Mouse (Mus musculus) stomach, postnatal 0 days (tissue): ENCODE measurements around the gene Psmb5. TPM values are rescaled to one million over a fixed set of nuclear protein-coding genes. Genes with fewer than 3 reads are reported as not detected.

ENCODE experiments used
- ATAC-seq: fragments of 200-750 bp; cut with Nextera tagmentation; 2 replicates; pipeline ENCODE4 v1.8.0; 2017; ENCODE audit not compliant: low FRiP score, low TSS enrichment
- DNase-seq: peaks from one replicate; pipeline ENCODE4 v3.0.0-alpha.2; 2016; ENCODE audit warnings: low spot score
- H3K27ac ChIP-seq: fragments of 300-500 bp; sonication (generic); replicated peaks from 2 replicates; pipeline ENCODE4 v1.5.1; 2014; ENCODE audit warnings: mild to moderate bottlenecking, control low read depth
- H3K27me3 ChIP-seq: fragments of 300-500 bp; sonication (generic); 2 replicates; pipeline ENCODE4 v1.6.1; 2014; ENCODE audit warnings: low read length; ENCODE audit not compliant: control insufficient read depth, insufficient read depth
- H3K36me3 ChIP-seq: fragments of 300-500 bp; sonication (generic); 2 replicates; pipeline ENCODE4 v1.6.1; 2014; ENCODE audit warnings: low read length, mixed read lengths; ENCODE audit not compliant: control insufficient read depth, insufficient read depth
- H3K4me1 ChIP-seq: fragments of 300-500 bp; sonication (generic); replicated peaks from 2 replicates; pipeline ENCODE4 v1.6.1; 2014; ENCODE audit warnings: antibody characterized with exemption; ENCODE audit not compliant: control insufficient read depth, insufficient read depth
- H3K4me2 ChIP-seq: fragments of 300-500 bp; sonication (generic); replicated peaks from 2 replicates; pipeline ENCODE4 v1.6.1; 2014; ENCODE audit warnings: low read depth, mild to moderate bottlenecking, control low read depth, moderate library complexity
- H3K4me3 ChIP-seq: fragments of 300-500 bp; sonication (generic); 2 replicates; pipeline ENCODE4 v1.5.1; 2014; ENCODE audit warnings: low read depth, low read length, control low read depth
- H3K9ac ChIP-seq: fragments of 300-500 bp; sonication (generic); 2 replicates; pipeline ENCODE4 v1.6.1; 2014; ENCODE audit warnings: mild to moderate bottlenecking, low read length, control low read depth, mixed read lengths
- H3K9me3 ChIP-seq: fragments of 300-500 bp; sonication (generic); 2 replicates; pipeline ENCODE4 v1.6.1; 2016; ENCODE audit warnings: low read length; ENCODE audit not compliant: control insufficient read depth
- CTCF ChIP-seq: IDR thresholded peaks from 2 replicates; pipeline ENCODE4 v1.5.1; 2016; ENCODE audit warnings: antibody characterized with exemption, low read depth, mild to moderate bottlenecking, moderate library complexity
- EP300 ChIP-seq: optimal IDR thresholded peaks from 2 replicates; pipeline ENCODE3; 2016; ENCODE audit warnings: antibody characterized with exemption
- WGBS: fragments of 180-500 bp; shearing (Covaris S2); extraction: QIAGEN DNeasy Blood & Tissue Kit; methylation state at CpG from one replicate; pipeline ENCODE4 v1.1.7; 2014; 5-methylcytosine and 5-hydroxymethylcytosine counted together
- polyA plus RNA-seq: library from polyadenylated mRNA; unstranded; fragments of >200 nt; fragmentation: Nextera tagmentation; extraction: Ambion mirVana; gene quantifications from 2 replicates; pipeline ENCODE4 v1.2.1, GENCODE M21; 2015

Psmb5 gene
- polyA plus RNA-seq, 1 experiment from 2014 or later: 291 TPM

- Histone ChIP-seq H3K9ac (peak overlapping the region; percentile 85), H3K36me3 (no peaks in the 10 kb centered on the region), H3K4me2 (peak overlapping the region; percentile 52), H3K27ac (peak overlapping the region; percentile 98), H3K4me3 (peak overlapping the region; percentile 73), H3K9me3 (no peaks in the 10 kb centered on the region), H3K4me1 (no peaks in the 10 kb centered on the region), H3K27me3 (no peaks in the 10 kb centered on the region)
- peak; percentile 34; the same call in 1 of the 2 replicates for TF ChIP-seq CTCF
- TF ChIP-seq EP300: no peak
- WGBS: under 1% methylated on average over 46 of the region's 46 CpGs
- ATAC-seq (peak; percentile 100), DNase-seq (peak; percentile 97)
Measured at GRCm38 (mm10) chr14:54603038-54603654, 14.7 kb downstream of the Psmb5 start.

GRCm38 (mm10) chr14:54602613-54603012 is 15.2 kb downstream of the Psmb5 start:
- Histone ChIP-seq H3K4me2 (peak overlapping the region; percentile 52), H3K4me1 (no peaks in the 10 kb centered on the region), H3K4me3 (peak overlapping the region; percentile 73), H3K27me3 (no peaks in the 10 kb centered on the region), H3K9ac (no peak overlapping the region), H3K9me3 (no peaks in the 10 kb centered on the region), H3K36me3 (no peaks in the 10 kb centered on the region), H3K27ac (peak overlapping the region; percentile 98)
- DNase-seq: no peak
- WGBS: 46% methylated on average over 4 of the region's 4 CpGs
- no peak for ATAC-seq
- TF ChIP-seq EP300: no peak
- TF ChIP-seq CTCF: no peak

GRCm38 (mm10) chr14:54601601-54602000 is 16.2 kb downstream of the Psmb5 start:
- WGBS: 41% methylated on average over 2 of the region's 2 CpGs
- no peak for DNase-seq
- H3K4me1 ChIP-seq: no peaks in the 10 kb centered on the region
- no peaks in the 10 kb centered on the region for H3K27me3 ChIP-seq
- TF ChIP-seq EP300: no peak
- no peak for TF ChIP-seq CTCF
- no peak overlapping the region for H3K4me2 ChIP-seq
- no peak for ATAC-seq
- no peak overlapping the region for H3K9ac ChIP-seq
- no peak overlapping the region for H3K4me3 ChIP-seq
- no peaks in the 10 kb centered on the region for H3K9me3 ChIP-seq
- no peaks in the 10 kb centered on the region for H3K36me3 ChIP-seq
- no peak overlapping the region for H3K27ac ChIP-seq

- no peaks in the 10 kb centered on the region for H3K9me3 ChIP-seq
- H3K4me3 ChIP-seq: no peak overlapping the region
Measured at GRCm38 (mm10) chr14:54597084-54597483, 20.7 kb downstream of the Psmb5 start.

GRCm38 (mm10) chr14:54594631-54595414 is 23.0 kb downstream of the Psmb5 start:
- 73% methylated on average over 27 of the region's 28 CpGs for WGBS
- 0 out of 2 replicates have a peak, but pooled peaks cover 8% of the 10 kb centered on the region for H3K36me3 ChIP-seq
- H3K4me1 ChIP-seq: no peaks in the 10 kb centered on the region
- no peak overlapping the region for H3K4me3 ChIP-seq
- ATAC-seq (no peak), DNase-seq (no peak)
- H3K27me3 ChIP-seq: no peaks in the 10 kb centered on the region
- TF ChIP-seq CTCF: no peak
- no peak for TF ChIP-seq EP300
- no peak overlapping the region for H3K4me2 ChIP-seq
- H3K9me3 ChIP-seq: no peaks in the 10 kb centered on the region
- no peak overlapping the region for H3K27ac ChIP-seq
- no peak overlapping the region for H3K9ac ChIP-seq

More at GRCm38 (mm10) chr14:54597084-54597483, 20.7 kb downstream of the Psmb5 start:
- TF ChIP-seq CTCF (peak; percentile 65), EP300 (no peak)
- H3K27ac ChIP-seq: no peak overlapping the region
- no peaks in the 10 kb centered on the region for H3K4me1 ChIP-seq
- no peak overlapping the region for H3K4me2 ChIP-seq
- H3K36me3 ChIP-seq: 0 out of 2 replicates have a peak, but pooled peaks cover 8% of the 10 kb centered on the region
- DNase-seq: no peak
- no peak overlapping the region for H3K9ac ChIP-seq
- ATAC-seq: no peak
- 77% methylated on average over 7 of the region's 7 CpGs for WGBS
- no peaks in the 10 kb centered on the region for H3K27me3 ChIP-seq

- no peaks in the 10 kb centered on the region for H3K27me3 ChIP-seq
- H3K4me3 ChIP-seq: no peak overlapping the region
- H3K4me1 ChIP-seq: no peaks in the 10 kb centered on the region
- no peak overlapping the region for H3K9ac ChIP-seq
- DNase-seq (no peak), ATAC-seq (no peak)
- H3K9me3 ChIP-seq: no peaks in the 10 kb centered on the region
- TF ChIP-seq CTCF (peak; percentile 48), EP300 (no peak)
- H3K4me2 ChIP-seq: no peak overlapping the region
- H3K36me3 ChIP-seq: 0 out of 2 replicates have a peak, but pooled peaks cover 8% of the 10 kb centered on the region
- 88% methylated on average over 3 of the region's 3 CpGs for WGBS
- H3K27ac ChIP-seq: no peak overlapping the region
Measured at GRCm38 (mm10) chr14:54594055-54594454, 23.8 kb downstream of the Psmb5 start.
